Mouse (Mus musculus) adrenal gland, adult (tissue): ENCODE measurements around the gene Abcg4.
A peak's percentile ranks its signal among the peaks of the same experiment; 100 is the strongest.
"Not testable (repeated sequence)": the region's sequence is repeated elsewhere in the genome, so short reads cannot be mapped to it uniquely, and the experiment has no call there.

Source experiments
- DNase-seq, 2 experiments: peaks; one replicate each; pipeline ENCODE4 v3.0.0; 2022 to 2023; ENCODE audit warnings: low spot score in 1 of 2; ENCODE audit not compliant: inconsistent age in 2 of 2

The Abcg4 gene

DNA sequence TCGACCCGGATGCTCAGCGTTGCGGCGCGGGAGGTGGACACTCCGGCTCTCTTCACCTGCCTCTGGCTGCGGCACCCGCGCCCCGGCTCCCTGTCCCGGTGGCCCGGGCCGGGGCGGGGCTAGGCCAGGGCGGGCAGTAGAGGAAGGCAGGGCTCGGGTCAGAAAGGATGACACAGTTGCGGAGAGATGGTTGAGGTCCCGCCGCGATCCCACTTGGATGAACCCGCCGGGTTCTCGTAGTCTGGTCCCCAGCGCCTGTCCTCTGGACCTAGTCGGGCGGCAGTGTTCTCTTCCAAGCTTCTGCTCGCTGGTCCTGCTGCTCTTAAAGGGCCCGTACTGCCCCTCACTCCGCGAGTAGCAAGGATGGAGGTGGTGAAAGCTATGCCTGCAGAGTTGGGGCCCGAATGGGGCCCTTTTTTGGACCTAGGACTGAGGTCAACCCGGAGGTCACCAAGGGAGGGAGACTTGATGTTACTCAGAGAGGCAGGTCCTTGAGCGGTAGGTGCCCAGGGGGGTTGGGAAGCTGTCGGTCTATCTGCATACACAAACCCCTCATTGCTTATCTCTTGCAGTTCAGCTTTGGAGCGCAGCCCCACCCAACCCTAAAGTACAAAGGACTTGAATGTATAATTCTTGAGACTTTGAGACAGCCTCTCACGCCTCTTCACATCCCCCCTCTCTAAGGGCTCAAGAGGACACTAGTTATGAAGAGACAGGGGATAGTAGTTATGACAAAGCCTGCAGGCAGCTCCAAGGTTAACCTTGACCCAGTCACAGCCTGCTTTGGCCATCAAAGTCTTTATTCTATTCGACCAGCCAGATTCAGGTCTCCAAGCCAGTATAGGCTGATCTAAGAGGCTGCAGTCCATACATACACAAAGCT, at the start of gene Abcg4:
Abcg4 (minus strand) TSS at position 540 of the 883 bp plus-strand sequence.
- DNase-seq = peak; percentile 70 to 90

DNA sequence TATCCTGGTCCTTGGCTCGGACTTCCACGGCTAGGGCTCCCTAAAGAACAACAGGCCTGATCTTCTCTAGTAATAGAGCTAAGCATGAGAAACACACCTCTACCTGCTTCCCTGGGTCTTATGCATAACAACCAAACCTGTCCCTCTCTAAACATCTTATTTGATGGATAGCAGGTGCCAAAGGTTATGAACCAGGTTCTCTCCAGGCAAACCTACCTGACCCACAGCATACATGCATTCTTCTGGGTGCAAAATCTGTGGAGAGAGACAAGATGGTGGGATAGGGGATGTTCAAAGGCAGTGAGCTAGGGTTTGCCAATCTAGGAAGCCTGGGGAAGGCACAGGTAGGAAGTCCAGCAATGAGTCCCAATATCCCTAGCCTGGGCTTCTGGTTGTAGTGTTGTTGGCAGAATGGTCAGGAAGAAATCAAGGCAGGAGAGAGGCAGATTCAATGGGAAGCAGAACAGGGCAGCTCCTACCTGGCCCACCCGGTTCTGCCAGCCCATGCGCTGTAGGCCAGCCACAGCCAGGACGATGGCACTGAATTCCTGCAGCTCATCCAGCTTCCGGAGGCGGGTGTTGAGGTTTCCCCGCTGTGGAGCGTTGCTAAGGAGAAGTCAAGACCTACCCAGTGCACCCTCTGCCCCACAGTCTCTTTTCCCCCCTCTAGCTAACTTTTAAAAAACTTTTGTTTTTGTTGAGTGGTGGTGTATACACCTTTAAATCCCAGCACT, 49.2 kb upstream of the Abcg4 start:
- DNase-seq = no peak

DNA sequence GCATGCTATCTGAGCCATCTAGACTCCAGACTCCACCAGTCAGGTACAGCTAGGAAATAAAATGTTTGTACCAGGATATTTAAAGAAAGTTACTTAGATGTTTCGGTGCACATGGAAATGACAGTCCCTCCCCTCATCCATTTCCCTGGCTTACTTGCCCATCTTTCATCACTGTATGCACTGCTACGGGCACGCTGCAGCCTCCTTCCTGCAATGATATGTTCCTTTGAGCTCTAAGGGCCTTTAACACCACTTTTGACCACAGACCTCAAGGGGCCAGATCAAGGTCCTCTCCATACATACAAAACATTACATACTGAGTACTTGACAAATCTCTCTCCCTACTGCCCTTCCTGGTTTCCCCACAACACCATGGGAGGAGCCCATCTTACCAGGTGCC, 48.5 kb upstream of the Abcg4 start:
- no peak for DNase-seq

DNA sequence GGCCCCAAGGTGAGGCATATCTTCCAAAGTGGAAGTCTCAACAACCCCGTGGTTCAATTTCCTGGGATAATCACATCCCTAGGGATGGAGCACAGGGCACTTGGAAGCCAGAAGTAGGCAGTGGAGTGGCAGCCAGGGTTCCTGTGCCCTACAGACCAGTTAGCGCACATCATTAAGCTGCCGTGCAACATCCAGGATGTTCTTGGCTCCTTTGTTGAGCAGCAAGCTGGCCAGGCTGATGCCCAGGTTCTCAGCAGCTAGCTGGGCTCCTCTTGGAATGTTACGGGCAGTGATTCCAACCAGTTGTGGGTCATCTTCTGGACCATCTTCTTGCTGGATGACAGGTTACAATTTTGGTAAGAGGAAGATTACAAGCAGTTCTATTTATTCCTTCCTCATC, 48.1 kb upstream of the Abcg4 start:
- DNase-seq = not testable (repeated sequence)

DNA sequence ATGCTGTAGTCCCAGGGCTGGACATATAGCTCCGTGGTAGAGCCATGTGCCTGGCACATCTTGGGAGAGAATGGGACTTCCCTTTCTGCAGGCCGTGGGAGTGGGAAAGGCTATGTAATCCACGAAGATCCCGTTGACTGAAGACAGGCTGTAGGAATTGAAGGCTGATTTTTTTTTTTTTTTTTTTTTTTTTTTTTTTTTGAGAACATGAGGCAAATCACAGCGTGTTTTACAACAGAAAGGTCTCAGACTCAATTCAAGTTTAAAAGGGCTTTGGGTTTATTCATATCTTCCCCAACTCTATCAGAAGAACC, 47.6 kb upstream of the Abcg4 start:
- DNase-seq = no peak

DNA sequence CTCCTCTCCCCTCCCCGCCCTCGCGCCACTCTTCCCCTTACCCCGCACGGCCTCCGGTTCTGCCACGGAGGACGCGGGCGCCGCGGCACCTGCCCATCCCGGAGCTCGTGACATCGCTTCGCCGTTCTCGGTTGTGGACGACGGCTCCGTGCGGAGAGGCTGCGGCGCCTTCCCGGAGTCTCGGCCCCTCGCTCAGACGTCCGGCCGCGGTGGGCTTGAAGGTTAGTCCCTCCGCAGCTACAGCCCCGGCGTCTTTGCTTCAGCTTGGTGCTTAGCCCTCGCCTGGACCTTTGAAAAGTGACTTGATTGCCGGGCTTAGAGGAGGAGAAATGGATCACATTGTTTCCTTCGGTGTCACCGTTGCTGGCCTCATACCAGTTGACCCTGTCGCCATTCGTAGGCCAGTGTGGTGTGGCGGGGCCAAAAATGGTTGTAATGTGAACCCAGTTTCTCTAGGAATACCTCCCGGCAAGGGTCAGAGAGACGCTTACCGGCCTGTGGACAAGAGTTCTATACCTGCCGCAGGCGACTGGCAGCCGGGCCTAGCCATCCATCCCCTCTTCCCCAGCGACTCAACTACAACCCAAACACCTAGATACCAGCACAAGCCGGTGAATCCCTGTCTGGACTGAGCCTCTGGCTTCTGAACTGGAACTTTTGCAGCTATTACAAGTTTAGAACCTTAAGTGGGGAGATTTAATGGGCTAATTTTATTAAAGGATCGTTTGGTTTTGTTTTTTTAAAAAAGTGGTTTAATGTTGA, 47.1 kb upstream of the Abcg4 start:
- peak; percentile 61 to 86 for DNase-seq

DNA sequence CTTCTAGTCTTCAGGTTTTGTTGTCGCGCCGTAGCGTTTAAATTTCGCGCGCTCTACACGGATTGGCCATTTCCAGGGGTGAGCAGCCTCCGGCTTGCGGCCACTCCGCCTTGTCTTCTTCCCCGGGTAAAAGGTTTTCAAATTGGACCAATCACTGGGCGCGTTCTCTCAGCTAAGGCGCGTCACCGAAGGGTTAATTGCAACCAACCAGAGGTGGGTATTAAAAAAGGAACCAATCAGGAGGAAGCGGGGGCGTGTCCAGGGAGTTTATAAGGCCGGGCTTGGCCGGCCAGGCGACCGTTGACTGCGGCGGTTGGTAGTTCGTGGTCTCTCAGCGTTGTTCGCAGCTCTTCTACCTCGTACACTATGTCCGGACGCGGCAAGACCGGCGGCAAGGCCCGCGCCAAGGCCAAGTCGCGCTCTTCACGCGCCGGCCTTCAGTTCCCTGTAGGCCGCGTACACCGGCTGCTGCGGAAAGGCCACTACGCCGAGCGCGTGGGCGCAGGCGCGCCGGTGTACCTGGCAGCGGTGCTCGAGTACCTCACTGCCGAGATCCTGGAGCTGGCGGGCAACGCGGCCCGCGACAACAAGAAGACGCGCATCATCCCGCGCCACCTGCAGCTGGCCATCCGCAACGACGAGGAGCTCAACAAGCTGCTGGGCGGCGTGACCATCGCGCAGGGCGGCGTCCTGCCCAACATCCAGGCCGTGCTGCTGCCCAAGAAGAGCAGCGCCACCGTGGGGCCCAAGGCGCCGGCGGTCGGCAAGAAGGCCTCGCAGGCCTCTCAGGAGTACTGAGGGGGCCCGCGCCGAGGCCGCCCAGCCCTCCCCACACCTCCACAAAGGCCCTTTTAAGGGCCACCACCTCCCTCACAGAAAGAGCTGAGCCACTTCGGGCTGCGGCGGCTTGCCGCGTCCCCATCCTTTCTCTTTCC, 46.2 kb upstream of the Abcg4 start, which contains the start of gene H2afx:
H2afx (plus strand) TSS at position 299 of the 935 bp plus-strand sequence.
- DNase-seq = peak; percentile 99

DNA sequence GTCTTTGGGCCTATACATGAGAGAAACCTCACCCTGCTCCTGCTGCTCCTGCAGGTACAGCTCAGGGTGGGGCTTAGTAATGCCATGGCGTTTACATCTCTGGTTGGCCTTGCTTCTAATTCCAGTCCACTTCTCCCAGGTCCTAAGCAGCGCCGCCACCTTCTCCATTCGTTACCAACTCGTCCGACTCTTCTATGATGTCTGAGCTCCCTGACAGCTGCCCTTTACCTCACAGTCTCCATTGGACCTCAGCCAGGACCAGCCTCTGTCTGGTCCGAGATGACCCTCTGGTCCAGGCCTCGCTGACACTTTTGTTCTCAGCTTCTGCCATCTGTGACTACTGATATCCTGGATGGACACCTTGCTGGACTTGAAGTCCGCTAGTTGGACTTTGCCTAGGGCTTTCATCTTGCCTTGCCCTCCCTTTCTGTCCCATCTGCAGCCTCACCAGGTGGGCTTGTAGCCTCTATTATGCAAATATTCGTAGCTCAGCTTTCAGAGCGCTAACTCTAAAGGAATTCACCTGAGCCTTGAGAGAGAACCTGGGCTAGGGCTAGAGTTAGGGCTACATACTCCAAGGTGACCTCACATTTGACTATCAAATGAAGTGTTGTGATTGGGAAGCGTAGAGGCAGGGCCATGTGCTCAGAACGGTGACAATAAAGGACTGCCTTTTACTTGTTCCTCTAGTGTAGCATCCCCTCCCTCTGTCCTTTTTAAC, 44.7 kb upstream of the Abcg4 start:
- DNase-seq = no peak

DNA sequence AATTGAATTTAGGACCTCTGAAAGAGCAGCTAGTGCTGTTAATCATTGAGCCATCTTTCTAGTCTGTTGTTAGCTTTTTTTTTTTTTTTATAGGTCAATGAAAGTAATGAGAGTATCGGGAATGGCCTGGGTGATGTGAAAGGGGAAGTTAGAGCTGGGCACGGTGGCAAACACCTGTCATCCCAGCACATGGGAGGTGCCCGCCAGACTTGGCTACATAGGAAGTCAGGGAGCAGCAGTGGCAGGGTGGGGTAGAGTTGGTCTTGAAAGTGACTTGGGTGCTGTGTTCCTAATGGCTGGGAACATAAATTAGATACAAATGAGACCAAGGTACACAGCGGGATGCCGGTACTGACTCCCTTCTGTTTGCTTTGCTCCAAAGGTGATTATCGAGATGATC, 42.3 kb upstream of the Abcg4 start:
- DNase-seq = no peak

DNA sequence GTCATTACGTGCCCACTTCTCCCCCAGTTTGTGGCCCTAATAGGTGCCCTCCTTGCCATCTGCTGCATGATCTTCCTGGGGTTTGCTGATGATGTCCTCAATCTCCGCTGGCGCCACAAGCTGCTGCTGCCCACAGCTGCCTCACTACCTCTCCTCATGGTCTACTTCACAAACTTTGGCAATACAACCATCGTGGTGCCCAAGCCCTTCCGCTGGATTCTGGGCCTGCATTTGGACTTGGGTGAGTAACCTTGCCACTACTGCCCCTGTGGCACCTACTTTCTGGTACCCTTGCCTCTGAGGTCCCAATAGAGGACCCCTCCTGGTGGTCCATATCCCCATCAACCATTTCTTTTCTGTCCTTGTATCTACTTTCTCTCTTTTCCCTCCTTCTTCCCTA, 39.5 kb upstream of the Abcg4 start:
- no peak for DNase-seq

DNA sequence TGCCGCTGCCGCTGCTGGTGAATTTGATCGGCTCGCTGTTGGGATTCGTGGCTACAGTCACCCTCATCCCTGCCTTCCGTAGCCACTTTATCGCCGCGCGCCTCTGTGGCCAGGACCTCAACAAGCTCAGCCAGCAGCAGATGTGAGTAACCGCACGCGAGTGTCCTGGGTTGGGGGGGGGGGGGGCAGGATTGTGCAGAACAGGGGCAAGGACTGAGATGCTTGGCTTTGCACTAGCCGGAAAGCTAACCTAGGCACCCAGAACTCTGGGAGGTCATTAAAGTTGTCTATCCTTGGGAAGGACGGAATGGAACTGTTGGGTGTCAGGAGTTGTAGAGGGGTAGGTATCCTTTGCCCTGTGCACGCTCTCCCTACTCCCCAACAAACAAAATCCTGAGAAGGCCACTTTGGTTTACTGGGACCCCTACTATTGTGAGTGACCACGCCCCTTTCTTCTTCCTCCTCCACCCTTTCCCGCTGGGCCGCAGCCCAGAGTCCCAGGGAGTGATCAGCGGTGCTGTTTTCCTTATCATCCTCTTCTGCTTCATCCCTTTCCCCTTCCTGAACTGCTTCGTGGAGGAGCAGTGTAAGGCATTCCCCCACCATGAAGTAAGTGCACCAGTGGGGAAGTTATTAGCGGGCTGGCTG, 38.8 kb upstream of the Abcg4 start:
- peak in 1 of 2 experiments; percentile 78 for DNase-seq

DNA sequence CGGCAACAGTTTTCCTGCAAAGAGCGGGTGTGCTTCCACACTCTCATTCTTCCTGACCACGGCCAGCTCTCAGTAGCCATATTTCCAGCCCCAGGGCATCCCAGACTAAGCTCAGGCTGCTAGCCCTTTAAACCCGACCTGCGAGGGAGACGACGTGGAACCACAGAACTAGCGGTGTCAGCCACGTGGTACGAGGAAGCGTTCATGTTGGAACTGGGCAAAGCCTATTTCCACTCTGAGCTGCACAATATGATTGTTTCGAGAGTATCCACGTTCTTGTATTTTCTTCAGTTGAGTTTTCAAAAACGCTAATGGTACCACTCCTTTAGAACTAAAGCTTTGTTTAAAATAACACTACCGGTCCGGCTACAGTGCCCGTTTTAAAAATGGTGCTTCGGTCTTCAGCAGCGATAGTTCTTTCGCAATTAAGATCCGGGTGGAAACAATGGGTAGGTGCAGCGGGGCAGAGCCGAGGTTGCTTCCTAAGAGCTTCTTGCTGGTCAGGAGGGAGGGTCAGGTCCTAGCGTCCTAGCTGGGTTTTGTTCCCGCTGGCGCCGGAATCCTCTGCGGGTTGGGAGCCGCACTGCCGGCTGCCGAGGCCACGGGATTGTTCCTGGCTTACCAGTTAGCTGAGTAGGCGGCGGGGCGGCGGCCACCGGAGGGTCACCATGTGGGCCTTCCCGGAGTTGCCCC, 38.1 kb upstream of the Abcg4 start:
- DNase-seq = peak; percentile 89 to 96

DNA sequence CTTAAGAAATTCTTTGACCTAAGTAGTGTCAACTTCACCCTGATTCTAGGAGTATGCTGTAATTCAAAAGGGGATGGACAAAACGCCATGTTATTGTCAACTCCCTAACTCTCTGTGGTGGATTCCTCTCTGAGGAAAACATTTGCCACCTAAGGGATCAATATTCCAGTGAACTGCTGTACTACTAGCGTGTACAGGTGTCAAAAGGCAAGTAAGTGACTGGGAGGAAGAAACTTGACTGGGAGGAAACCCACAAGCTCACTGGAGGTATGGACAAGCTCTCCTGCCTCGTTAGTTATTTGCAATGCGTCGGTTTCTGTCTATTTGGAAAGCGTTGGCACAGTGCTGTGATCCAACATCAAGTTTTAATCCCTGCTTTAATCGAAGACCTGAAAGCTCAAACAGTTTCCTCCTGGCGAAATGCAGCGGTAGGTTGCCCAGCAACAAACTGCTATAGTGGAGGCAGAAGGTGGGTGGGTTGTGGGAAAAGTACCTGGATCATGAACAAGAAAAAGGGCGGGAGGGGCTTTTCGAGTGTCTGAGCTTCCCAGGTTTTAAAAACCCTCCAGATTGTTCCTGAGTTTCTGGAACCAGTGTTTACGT, 37.5 kb upstream of the Abcg4 start, which contains the start of gene Dpagt1:
Dpagt1 (plus strand) TSS at position 252 of the 603 bp plus-strand sequence.
- no peak for DNase-seq

DNA sequence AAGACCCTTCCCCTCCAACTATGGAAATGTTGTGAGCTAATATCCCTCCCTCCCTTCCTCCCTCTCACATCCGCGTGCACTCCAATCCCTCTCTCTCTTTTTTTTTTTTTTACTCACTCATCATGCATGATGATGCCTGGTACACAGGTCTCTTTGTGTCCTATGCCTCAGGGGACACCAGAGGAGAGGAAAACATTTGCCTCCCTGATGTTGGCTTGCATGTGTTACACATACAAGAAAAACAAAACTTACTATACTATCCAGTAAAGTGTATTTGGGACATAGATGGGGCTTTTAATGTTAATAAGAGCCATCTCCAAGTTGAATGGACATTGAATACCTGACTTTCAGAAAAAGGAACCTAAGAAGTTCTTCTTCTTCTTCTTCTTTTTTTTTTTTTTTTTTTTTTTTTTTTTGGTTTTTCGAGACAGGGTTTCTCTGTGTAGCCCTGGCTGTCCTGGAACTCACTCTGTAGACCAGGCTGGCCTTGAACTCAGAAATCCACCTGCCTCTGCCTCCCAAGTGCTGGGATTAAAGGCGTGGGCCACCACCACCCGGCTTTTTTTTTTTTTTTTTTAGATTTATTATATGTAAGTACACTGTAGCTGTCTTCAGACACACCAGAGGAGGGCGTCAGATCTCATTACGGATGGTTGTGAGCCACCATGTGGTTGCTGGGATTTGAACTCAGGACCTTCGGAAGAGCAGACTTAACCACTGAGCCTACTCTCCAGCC, 36.8 kb upstream of the Abcg4 start:
- not testable (repeated sequence) for DNase-seq

DNA sequence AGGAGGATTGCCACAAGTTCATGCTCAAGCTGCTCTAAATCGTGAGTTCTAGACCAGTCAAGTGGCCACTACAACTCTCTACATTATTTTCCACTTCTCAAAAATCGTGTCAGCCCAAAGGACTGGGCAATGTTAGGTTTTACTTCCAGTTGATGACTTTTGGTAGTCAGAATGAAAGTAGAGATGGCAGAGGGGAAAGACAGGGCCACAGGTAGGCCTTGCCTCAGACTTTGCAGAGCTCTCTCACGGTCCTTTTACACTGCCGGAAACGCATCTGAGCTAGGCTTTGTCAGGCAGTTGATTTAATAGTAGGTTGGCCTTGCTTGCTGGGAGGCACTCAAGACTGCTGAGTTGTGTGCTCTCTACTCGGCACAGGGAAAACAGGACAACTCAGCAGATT, 35.7 kb upstream of the Abcg4 start:
- peak; percentile 73 to 86 for DNase-seq

DNA sequence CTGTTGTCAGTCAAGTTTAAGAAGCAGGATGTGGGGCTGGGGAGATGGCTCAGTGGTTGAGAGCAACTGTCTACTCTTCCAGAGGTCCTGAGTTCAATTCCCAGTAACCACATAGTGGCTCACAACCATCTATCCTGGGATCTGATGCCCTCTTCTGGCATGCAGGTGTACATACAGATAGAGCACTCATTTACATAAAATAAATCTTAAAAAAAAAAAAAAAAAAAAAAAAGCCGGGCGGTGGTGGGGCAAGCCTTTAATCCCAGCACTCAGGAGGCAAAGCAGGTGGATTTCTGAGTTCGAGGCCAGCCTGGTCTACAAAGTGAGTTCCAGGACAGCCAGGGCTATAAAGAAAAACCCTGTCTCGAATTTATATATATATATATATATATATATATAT, 35.2 kb upstream of the Abcg4 start:
- not testable (repeated sequence) for DNase-seq

DNA sequence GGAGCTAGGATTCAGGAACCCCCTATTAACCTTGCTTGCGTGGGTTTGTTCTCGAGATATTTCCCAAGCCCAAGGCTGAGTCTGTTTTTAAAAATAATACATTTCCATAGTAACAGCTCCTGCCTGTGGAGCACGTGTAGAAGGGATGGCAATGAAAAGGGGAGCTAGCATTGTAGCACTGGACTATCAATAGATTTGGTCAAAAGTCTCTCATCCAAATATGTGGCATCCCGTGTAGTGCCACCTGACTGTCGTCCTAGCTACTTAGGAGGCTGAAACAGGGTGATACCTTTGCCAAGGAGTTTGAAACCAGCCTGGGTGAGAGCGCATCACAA, 32.4 kb upstream of the Abcg4 start:
- DNase-seq = no peak
